Mouse (Mus musculus) thymus, postnatal 10 days (tissue): Measurements from ENCODE around the gene Atp6ap1l.
"Not testable (repeated sequence)": the region's sequence is repeated elsewhere in the genome, so short reads cannot be mapped to it uniquely, and the experiment has no call there.

Experiments
- DNase-seq, 2 experiments: peaks; one replicate each; pipeline ENCODE4 v3.0.0; 2021; ENCODE audit warnings: low spot score in 2 of 2

The Atp6ap1l gene

DNA sequence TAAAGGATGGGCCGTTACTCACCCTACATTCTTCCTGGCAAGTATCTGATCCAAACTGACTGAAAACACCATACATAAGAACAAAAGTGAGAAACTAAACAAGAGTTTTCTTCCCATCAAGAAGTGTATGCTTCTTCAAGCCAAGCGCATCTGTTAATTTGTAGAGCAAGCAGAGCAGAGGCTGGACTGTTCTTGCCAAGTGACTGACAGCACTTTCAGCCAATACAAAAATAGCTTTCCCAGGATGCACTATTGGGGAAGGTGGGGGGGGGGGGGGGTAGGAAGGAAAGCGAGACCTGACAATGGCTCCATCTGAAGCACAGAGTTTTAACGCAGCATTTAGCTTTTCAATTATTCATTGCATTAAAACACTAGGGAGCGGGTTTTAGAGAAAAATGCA lies at the start of gene Atp6ap1l:
Gene Atp6ap1l (minus strand): TSS at position 180 of the 400 bp plus-strand sequence.
- DNase-seq = no peak

- DNase-seq = no peak
Observed at GRCm38 (mm10) chr13:90939600-90939999, 34.4 kb upstream of the Atp6ap1l start.

DNA sequence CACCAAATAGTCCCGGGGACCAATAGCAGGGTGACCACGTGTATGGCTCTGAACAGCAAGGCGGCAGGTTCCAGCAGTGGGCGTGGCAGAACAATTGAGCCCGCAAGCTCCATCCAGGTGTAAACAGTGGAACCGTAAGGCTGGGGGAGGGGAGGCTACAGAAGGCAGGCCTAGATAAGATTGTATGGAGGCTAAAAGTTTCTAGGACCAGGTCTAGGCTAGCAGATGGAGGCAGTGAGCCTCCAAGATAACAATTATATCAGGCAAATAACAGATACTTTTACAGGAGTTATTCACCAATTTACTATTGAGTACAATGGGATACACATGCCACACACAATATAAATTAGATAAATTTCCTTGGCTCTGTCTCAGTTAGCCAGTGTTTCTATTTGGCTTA lies 34.0 kb upstream of the Atp6ap1l start:
- no peak for DNase-seq

GRCm38 (mm10) chr13:90935852-90936251 lies 30.7 kb upstream of the Atp6ap1l start:
- DNase-seq = no peak

DNA sequence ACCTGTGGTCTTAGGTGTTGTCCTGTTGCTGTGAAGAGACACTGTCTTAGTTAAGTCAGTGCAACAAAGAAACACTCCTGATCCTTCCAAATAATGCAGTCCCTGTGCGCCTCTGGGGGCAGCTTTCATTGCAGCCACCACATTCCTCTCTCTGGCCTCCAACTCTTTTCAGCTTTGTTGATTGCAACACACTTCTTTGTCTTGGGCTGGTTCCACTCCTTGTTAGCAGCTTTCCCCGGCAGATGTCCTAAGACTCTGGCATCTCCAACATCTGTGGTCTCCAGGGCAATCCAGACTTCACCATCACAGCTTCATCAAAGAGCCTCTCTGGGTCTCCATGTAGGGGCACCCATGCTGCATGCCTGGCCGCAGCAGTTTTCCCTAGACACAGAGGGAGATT lies 28.1 kb upstream of the Atp6ap1l start:
- no peak for DNase-seq

DNA sequence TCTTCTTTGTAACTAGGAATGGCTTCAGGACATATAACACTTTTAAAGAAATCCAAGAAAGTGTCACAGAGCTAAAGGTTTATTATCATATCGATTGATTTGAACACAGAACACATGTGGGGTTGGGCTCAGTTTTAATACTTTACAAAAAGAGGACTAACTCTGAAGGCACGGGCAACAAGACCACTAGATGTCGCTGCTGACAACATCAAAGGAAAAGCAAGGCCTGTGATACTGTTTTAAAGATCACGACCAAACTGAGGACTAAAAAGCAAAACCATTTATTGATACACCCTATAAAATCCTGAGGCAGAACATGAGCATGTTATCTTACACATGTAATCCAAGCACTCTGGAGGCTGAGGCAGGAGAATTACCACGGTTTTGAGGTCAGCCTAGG lies 24.7 kb upstream of the Atp6ap1l start:
- peak; percentile 44 to 74 for DNase-seq

DNA sequence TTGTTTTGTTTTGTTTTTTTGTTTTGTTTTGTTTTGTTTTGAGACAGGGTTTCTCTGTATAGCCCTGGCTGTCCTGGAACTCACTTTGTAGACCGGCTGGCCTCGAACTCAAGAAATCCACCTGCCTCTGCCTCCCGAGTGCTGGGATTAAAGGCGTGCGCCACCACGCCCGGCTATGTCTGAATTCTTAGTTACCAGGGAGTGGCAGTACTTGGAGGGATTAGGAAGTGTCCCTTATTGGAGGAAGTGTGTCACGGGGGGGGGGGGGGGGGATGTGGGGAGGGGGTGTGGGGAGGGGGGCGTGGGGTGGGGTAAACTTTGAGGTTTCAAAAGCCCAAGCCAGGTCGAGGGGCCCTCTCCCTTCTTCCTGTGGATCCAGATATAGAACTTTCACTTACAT lies 23.1 kb upstream of the Atp6ap1l start:
- DNase-seq = not testable (repeated sequence)

DNA sequence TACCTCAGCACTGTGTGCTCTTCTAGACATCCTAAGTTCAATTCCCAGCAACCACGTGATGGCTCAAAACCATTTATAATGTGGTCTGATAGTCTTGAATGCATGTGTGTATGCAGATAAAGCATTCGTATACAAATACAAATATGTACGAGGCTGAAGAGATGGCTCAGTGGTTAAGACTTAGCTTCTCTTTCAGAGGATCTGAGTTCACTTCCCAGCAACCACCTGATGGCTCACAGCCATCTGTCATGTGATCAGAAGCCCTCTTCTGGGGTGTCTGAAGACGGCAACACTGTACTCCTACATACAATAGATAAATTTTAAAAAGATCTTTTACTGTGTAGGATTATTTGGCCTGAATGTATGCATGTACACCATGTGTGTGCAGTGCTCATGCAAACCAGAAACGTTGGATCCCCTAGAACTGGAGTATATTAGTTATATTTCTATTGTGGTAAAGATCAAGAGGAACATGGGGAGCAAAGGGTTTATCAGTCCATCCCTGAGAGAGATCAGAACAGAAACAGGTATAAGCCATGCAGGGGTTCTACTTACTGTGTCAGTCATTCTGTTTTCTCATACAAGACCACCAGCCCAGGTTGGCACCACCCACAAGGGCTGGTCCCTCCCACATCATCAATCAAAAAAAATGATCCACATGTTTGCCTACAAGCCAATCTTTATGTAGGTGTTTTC lies 21.9 kb upstream of the Atp6ap1l start:
- no peak for DNase-seq

DNA sequence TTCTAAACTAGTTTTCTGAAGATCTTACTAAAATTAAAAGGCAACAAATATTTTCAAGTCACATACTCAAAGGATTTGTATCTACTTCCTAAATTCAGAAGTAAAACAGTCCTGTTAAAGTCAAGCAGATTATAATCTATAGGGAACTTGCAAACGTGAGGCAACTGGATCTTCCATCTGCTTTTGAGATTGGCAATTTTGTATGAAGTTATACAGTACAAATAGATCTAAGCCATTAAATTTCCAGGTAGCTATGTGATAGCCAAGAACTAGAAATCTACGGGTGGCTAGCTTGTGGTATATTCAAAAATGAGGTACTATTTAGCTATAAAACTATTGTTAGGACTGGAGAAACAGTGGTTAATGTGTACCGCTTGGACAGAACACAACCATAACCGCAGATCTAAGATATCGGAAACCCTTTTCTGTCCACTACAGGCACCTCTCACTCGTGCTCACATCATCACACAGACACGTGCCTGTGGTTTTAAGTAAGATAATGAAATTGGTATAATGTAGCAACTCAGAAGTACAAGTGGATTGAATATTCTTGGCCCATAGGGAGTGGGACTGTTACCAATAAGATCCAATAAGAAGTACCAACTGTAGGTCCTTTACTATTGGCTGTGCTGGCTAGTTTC lies 21.1 kb upstream of the Atp6ap1l start:
- DNase-seq = no peak

- no peak for DNase-seq
Observed at GRCm38 (mm10) chr13:90925191-90925590, 20.0 kb upstream of the Atp6ap1l start.

GRCm38 (mm10) chr13:90924072-90924471 lies 18.9 kb upstream of the Atp6ap1l start:
- DNase-seq = no peak

- not testable (repeated sequence) for DNase-seq
Observed at GRCm38 (mm10) chr13:90923617-90924016, 18.5 kb upstream of the Atp6ap1l start.

GRCm38 (mm10) chr13:90922751-90923612 lies 17.8 kb upstream of the Atp6ap1l start, which contains the start of gene Rps23:
Gene Rps23 (plus strand): TSS chr13:90922958.
- peak; percentile 84 to 85 for DNase-seq

DNA sequence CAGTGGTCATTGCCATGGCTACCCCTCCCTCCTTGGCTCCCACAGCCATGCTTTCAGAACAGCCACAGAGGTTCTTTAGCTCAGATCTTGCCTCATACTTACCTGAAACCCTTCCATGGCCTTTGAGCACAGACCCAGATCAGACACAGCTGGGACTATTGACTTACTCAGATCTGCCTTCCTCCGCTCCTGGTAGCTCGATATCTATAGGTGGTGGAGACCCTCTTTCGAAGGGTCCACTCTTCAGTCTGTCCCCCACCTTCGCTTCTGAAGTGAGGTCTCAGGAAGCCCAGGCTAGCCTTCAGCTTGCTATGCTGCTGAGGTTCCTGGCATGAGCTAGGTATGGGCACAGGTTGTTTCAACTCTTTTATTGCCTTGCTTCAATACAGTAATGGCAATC lies 9.6 kb upstream of the Atp6ap1l start:
- no peak for DNase-seq

- no peak for DNase-seq
Observed at GRCm38 (mm10) chr13:90913675-90914192, 8.6 kb upstream of the Atp6ap1l start.

DNA sequence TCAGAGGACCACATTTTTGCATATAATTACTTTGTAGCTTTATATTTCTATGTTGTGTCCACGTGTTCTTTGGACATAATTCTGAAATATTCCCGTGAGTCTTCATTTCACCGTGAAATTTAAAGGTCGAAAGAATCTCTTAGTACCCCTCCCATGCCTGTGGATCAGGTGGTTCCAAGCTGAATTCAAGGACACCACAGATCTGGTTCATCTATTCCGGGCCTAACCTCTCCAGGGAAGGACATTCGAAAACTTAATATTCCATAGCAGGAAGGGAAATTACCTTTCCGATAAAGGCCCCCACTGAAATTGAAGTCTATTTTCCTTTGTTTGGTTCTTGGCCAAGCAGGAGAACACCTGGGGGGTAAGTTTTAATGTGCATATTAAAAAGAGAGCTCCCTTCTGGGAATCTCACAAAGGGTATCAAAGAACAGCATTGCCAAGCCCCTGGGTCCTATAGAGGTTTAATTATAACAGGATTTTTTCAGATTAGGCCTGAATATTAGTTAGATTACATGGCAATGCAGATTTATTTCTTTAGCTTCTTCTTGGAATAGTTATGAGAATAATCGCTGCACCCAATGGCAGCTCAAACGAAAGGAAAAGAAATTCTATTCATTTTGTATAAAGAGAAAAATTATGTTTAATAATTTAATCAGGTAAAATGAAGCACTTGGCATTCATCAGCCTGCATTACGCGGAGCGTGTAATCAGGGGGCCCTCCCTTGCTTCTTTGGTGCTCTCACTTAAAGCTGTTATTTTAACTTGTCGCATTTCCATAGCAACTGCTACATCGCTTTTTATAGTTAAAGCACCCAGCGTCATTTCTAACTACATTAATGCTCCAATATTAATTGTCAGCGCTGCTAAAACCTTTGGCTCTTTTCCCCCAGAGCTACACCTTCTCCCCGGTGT lies 7.9 kb upstream of the Atp6ap1l start:
- no peak for DNase-seq

DNA sequence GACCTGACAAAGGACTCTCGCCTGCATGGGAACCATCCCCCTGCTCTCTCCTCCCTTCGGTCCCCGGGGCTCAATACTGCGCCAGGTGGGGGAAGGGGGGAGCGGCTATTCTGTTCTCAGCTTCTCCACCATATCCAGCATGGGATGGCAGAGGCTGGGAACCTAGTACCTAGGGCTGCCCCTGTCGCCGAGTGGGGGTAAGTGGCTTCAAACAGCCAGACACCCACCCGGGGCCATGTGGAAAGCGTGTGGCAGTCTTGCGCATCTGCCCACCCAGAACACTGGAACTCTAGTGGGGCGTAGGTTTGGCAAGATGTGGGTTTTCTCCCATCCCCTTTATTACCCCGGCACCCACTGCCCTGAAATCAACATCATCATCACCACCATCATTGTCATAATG lies 2.2 kb upstream of the Atp6ap1l start:
- DNase-seq = no peak

DNA sequence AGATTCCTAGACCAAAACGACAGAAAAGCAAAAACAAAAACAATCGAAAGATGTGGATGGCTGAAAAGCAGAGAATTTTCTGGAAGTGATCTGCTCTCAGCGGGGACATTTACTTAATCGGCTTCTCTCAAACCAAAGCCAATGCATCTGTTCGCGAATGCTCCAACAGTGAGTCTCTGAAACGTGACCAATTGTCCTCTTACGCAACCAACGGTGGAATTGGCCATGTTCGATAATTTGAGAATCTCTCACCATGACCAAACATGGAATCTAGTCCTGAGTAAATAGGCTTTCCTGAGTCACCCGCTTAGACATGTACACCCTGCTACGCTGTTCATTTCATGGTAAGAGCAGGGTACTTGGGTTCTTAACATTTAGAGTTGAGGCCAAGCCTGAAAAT lies 8.3 kb downstream of the Atp6ap1l start:
- DNase-seq = no peak

GRCm38 (mm10) chr13:90896098-90896497 lies 9.1 kb downstream of the Atp6ap1l start:
- DNase-seq = no peak

- DNase-seq = no peak
Observed at GRCm38 (mm10) chr13:90894819-90895218, 10.3 kb downstream of the Atp6ap1l start.

DNA sequence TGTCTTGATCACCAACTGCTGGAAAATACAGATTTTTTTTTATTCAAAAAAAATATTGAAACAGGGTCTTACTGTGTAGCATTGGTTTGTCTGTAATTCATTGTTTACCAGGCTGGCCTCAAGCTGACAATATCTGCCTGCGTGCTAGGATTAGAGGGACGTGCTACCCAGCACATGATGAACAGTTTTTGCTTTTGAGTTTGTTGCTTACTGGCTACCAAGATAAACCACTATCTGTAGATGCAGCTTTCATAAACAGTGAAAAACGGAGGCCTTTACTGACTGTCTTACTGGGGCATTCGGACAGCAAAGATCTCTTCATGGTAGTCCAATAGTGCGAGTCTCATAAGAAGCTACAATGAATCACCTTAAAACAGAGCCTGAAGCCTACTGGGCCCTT lies 15.0 kb downstream of the Atp6ap1l start:
- no peak for DNase-seq
